Mouse (Mus musculus): Measurements from ENCODE around the gene Yars.

- TF ChIP-seq CTCF (IDR thresholded peaks at IDR 0.05; ENCODE audit: extremely low read depth, insufficient read depth, low read length) (no peak), POLR2A (IDR thresholded peaks at IDR 0.05; ENCODE audit: extremely low read depth, insufficient read depth, low read length) (no peak)
Measured at GRCm38 (mm10) chr4:129235147-129235546, 45.6 kb downstream of the Yars start.
